ENCODE assay signal across 9 mouse cellular contexts in genomic region chr2:76929718-76930117, GRCm38 (mm10). TPM values are rescaled to one million over a fixed set of nuclear protein-coding genes. Genes with fewer than 3 reads are reported as not detected.
DNase-seq lines count a peak whose midpoint lies in the region; ATAC-seq and TF ChIP-seq lines count a peak whose summit lies in the region.
"Had no signal": no experiment of that assay in that cellular context is flagged by ENCODE, and none has a peak within 500 bp of the region (broad histone marks: within the 10 kb centered on the region; RNA-seq: fewer than 3 reads in every experiment).

No protein-coding gene starts in this region.

- H3K9ac ChIP-seq in heart, postnatal 0 days (replicated peaks; ENCODE audit: low read depth, low read length) = no peak overlapping the region
- H3K9ac ChIP-seq: limb, embryonic 12.5 days had no signal

- H3K4me3 ChIP-seq in heart, postnatal 0 days (ENCODE audit: low read depth, low read length) = no peak overlapping the region
- H3K4me3 ChIP-seq: limb, embryonic 12.5 days had no signal

- H3K4me1 ChIP-seq in heart, postnatal 0 days (ENCODE audit: control insufficient read depth, insufficient read depth) = peaks cover 10% of the 10 kb centered on the region; the same call in 1 of the 2 replicates
- H3K4me1 ChIP-seq: limb, embryonic 12.5 days had no signal

- peak; percentile 76 for TF ChIP-seq CTCF in heart, postnatal 0 days (IDR thresholded peaks at IDR 0.05; ENCODE audit: low read depth)

- no peaks in the 10 kb centered on the region for H3K9me3 ChIP-seq in heart, postnatal 0 days (replicated peaks; ENCODE audit: control insufficient read depth, low read length)
- H3K9me3 ChIP-seq: limb, embryonic 12.5 days had no signal

- peak; percentile 42 for DNase-seq in gastrocnemius, postnatal 10 days
- no peak for DNase-seq in gastrocnemius, adult 8-10 months (ENCODE audit: low spot score in 2 of 2)
- DNase-seq in Muller cell, postnatal 12 days (ENCODE audit: inconsistent ontology term) = peak; percentile 58
- DNase-seq in cerebellum, postnatal 25 days = peak; percentile 70 to 84
- DNase-seq in heart, postnatal 0 days (ENCODE audit: low spot score) = peak; percentile 70
- peak; percentile 18 for DNase-seq in layer of hippocampus, adult 9-10 months (ENCODE audit: low spot score)
- peak; percentile 71 for DNase-seq in lung, postnatal 36 days
- DNase-seq in testis, postnatal 14 days (ENCODE audit: low spot score) = peak; percentile 38

- no peaks in the 10 kb centered on the region for H3K27me3 ChIP-seq in heart, postnatal 0 days (ENCODE audit: control insufficient read depth, insufficient read depth, low read length)
- H3K27me3 ChIP-seq: limb, embryonic 12.5 days had no signal

- no peak for ATAC-seq in heart, postnatal 0 days (ENCODE audit: insufficient read depth, low read depth)

- peaks cover 84% of the 10 kb centered on the region for H3K36me3 ChIP-seq in heart, postnatal 0 days (replicated peaks; ENCODE audit: control insufficient read depth, insufficient read depth, low read length)
- H3K36me3 ChIP-seq: limb, embryonic 12.5 days had no signal

- no peak overlapping the region for H3K4me2 ChIP-seq in heart, postnatal 0 days (ENCODE audit: low read depth, low read length)
- H3K4me2 ChIP-seq: limb, embryonic 12.5 days had no signal

- TF ChIP-seq EP300 in heart, postnatal 0 days (IDR thresholded peaks at IDR 0.05; ENCODE audit: low read depth) = no peak

- 4% methylated on average over 2 of the region's 2 CpGs for WGBS in heart, postnatal 0 days

- peak overlapping the region; percentile 41; the same call in 1 of the 2 replicates for H3K27ac ChIP-seq in heart, postnatal 0 days (ENCODE audit: low read depth)
- H3K27ac ChIP-seq: limb, embryonic 12.5 days had no signal

RNA-seq across cellular contexts. Expression of gene Ttn, which starts 52.6 kb away (rescaled TPM):
- 1,000 to 10,000 TPM; 3,966 to 4,807 TPM for total RNA-seq in gastrocnemius, postnatal 10 days (2021)
- total RNA-seq in gastrocnemius, adult 8-10 months (2022) = over 10,000 TPM in 1 of 4 experiments, 1,000 to 10,000 TPM in 3; 5,242 to 10,811 (median 7,168) TPM
- 959 and 970 TPM in 2 replicates for total RNA-seq in heart, postnatal 0 days (2014; rRNA removed; ENCODE audit: low replicate concordance)
- polyA plus RNA-seq in heart, postnatal 0 days (2015; fragmentation: Nextera tagmentation; extraction: Ambion mirVana) = 644 and 700 TPM in 2 replicates

Comparison
In these comparisons a context has a peak if more than half of its experiments do, and no peak if none do; other contexts are left out.
1. DNase-seq: peak in gastrocnemius, postnatal 10 days (single experiment), Muller cell, postnatal 12 days (single experiment), cerebellum, postnatal 25 days (2 of 2), heart, postnatal 0 days (single experiment), layer of hippocampus, adult 9-10 months (single experiment), lung, postnatal 36 days (single experiment) and testis, postnatal 14 days (single experiment); none in gastrocnemius, adult 8-10 months (0 of 2).